Mouse (Mus musculus) megakaryocyte, embryonic 14.5 days (primary cell): ENCODE results near the gene Arrdc3. TPM values are rescaled to one million over a fixed set of nuclear protein-coding genes. Genes with fewer than 3 reads are reported as not detected.
"Not testable (repeated sequence)": the region's sequence is repeated elsewhere in the genome, so short reads cannot be mapped to it uniquely, and the experiment has no call there.

Source experiments
- H3K27me3 ChIP-seq: replicated peaks from 2 replicates; pipeline ENCODE3; 2012; ENCODE audit warnings: inconsistent platforms
- H3K36me3 ChIP-seq: replicated peaks from 2 replicates; pipeline ENCODE3; 2012; ENCODE audit warnings: low read length, inconsistent platforms, mixed read lengths
- H3K4me1 ChIP-seq: 2 replicates; pipeline ENCODE4 v1.6.1; 2012; ENCODE audit warnings: inconsistent platforms
- H3K4me3 ChIP-seq: replicated peaks from 2 replicates; pipeline ENCODE3; 2012; ENCODE audit warnings: moderate library complexity, mild to moderate bottlenecking, inconsistent platforms
- H3K9me3 ChIP-seq: 2 replicates; pipeline ENCODE4 v1.6.1; 2012; ENCODE audit warnings: inconsistent platforms
- FLI1 ChIP-seq: IDR thresholded peaks from 2 replicates; pipeline ENCODE4 v1.6.1; 2012; ENCODE audit warnings: low read length, inconsistent platforms, mixed read lengths
- GATA1 ChIP-seq: IDR thresholded peaks from 3 replicates; pipeline ENCODE4 v1.6.1; 2012; ENCODE audit warnings: mixed read lengths, low read length, inconsistent platforms, borderline replicate concordance
- polyA plus RNA-seq: library from polyadenylated mRNA; stranded (reverse); fragments of >175 nt; gene quantifications from 2 replicates; pipeline ENCODE4 v1.2.3, GENCODE M21; 2012; ENCODE audit warnings: low replicate concordance; ENCODE audit not compliant: insufficient read depth

The Arrdc3 gene
- polyA plus RNA-seq, 1 experiment = 5.3 TPM

DNA sequence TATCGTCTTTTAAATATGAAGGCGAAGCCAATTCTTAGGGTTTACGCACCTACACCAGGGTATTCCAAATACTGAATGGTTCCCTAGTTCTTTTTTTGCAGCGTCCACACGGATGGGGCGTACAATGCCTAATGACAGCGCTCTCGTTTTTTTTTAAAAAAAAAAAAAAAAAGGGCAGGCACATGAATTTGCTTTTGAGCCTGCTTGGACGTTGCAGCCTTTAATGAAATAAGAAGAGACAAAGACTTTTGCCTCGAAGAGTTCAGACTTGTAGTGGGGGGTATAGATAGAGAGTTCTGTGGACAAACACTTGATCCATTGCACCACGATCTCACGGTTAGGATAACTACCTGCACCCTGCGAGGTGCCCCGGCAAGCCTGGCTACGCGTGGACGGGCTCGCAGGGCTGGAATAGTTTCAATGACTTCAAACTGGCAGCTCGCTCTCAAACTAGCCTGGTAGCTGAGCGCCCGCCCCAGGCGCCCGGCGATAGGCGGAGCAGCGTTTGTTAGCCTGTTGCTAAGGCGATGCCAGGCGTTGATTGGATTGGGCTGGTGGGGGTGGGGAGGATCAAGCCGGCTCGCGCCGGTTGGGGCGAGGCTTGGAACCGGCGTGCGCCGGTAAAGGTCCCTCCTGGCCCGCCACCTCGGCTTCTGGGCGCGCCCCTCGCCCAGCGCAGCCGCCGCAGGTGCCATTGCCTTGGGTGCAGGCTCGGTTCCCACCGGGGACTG lies 2.1 kb downstream of the Arrdc3 start:
- Histone ChIP-seq H3K4me1 (peaks cover 11% of the 10 kb centered on the region; the same call in 1 of the 2 replicates), H3K27me3 (no peaks in the 10 kb centered on the region), H3K4me3 (peak overlapping the region; percentile 92), H3K36me3 (peaks cover 36% of the 10 kb centered on the region), H3K9me3 (no peaks in the 10 kb centered on the region)
- TF ChIP-seq FLI1 = no peak
- no peak for TF ChIP-seq GATA1

DNA sequence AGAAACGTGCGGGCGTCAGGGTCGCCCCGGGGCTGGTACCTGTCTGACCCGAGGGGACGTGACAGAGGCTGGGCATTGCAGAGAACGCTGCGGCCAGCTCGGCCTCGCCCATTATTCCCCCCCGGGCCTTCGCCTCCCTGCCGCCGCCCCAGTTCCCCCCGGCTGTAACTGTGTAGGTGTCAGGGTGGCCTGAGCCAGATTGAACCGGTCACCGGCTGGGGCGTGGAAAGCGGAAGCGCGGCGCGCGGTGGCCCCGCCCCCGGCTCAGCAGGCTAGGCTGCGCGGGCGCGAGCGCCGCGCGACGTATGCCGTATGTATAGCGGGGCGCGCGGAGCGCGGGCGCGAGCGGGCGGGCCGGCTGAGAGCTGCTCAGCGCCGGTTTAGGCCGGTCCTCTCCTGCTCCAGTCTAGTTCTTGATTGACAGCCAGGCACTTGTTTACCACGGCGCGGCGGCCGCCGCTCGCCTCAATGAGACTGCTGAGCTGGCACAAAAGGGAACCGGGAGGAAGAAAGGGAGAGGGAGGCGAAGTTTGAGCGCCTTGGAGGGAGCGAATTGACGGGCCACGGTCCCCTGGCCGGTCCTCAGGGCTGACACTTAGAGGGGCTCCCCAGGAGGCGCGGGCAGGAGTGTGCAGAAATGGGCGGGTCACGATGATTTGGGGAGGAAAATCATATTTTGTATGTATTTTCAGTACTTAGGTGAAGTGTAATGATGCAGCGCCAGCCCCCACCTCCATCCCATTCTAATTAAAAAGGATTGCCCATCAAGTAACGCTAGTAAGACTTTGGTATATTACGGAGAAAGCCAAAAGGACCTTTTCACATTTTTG lies 2.9 kb downstream of the Arrdc3 start:
- Histone ChIP-seq H3K9me3 (no peaks in the 10 kb centered on the region), H3K27me3 (no peaks in the 10 kb centered on the region)
- TF ChIP-seq GATA1 (no peak), FLI1 (no peak)

DNA sequence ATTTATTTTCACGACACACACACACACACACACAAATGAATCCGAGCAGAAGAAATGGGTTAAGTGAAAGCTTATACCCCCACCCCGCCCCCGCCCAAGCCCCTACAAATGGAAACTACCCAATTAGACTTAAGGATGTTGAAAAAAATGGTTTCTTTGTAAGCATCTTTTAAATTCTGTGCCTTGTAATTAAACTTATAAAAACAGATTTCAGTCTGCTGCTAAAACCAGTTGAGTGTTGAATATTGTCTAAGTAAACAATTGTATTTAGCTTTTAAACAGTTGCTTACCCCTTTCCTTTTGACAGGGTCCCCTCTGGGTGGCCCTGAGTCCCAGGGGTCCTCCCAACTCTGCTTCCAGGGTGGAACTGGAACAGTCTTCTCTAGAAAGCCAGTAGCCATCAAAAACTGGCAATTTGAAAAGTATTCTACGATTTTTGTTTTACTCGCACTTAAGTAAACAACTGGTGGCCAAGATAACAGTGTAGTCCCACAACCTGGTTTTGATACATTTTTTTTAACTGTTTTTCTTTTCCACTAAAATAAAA lies 3.6 kb downstream of the Arrdc3 start:
- Histone ChIP-seq H3K4me3 (peak overlapping the region; percentile 92), H3K27me3 (no peaks in the 10 kb centered on the region), H3K36me3 (peaks cover 51% of the 10 kb centered on the region), H3K4me1 (peaks cover 11% of the 10 kb centered on the region; the same call in 1 of the 2 replicates), H3K9me3 (no peaks in the 10 kb centered on the region)
- TF ChIP-seq FLI1 (no peak), GATA1 (no peak)

More for the DNA sequence above, 2.9 kb downstream of the Arrdc3 start:
- Histone ChIP-seq H3K4me3 (peak overlapping the region; percentile 92), H3K36me3 (peaks cover 44% of the 10 kb centered on the region), H3K4me1 (peaks cover 11% of the 10 kb centered on the region; the same call in 1 of the 2 replicates)

DNA sequence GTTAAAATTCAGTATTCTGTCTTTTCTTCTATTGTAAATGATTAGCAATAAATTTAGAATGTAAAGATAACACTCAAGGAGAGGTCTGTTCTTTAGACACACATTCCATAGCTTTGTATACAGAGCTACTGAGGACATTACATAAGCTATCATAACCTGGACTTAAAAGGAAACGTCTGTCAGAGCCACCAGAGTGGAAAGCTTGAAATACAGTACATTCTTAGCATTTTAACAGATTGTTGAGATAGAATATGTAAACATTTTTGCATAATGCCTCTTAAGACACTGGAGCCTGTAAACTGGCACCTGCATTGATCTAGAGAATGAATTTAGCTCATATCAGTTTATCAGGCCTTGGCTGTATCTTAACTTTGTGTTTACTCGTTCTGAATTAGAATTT lies 4.7 kb downstream of the Arrdc3 start:
- H3K4me1 ChIP-seq = peaks cover 6% of the 10 kb centered on the region; the same call in 1 of the 2 replicates
- H3K4me3 ChIP-seq = peak overlapping the region; percentile 42
- TF ChIP-seq GATA1 (no peak), FLI1 (no peak)
- H3K27me3 ChIP-seq = no peaks in the 10 kb centered on the region
- no peaks in the 10 kb centered on the region for H3K9me3 ChIP-seq
- peaks cover 61% of the 10 kb centered on the region for H3K36me3 ChIP-seq

GRCm38 (mm10) chr13:80894928-80895327 lies 11.7 kb downstream of the Arrdc3 start:
- H3K27me3 ChIP-seq, H3K9me3 ChIP-seq, H3K4me3 ChIP-seq: not testable (repeated sequence)
- Histone ChIP-seq H3K4me1 (peaks cover 15% of the 10 kb centered on the region), H3K36me3 (peaks cover 64% of the 10 kb centered on the region)

GRCm38 (mm10) chr13:80897411-80897810 lies 14.2 kb downstream of the Arrdc3 start:
- Histone ChIP-seq H3K9me3 (no peaks in the 10 kb centered on the region; the same call in 1 of the 2 replicates), H3K4me3 (no peak overlapping the region), H3K4me1 (peaks cover 20% of the 10 kb centered on the region), H3K36me3 (peaks cover 39% of the 10 kb centered on the region), H3K27me3 (no peaks in the 10 kb centered on the region)
- TF ChIP-seq FLI1 (no peak), GATA1 (no peak)

DNA sequence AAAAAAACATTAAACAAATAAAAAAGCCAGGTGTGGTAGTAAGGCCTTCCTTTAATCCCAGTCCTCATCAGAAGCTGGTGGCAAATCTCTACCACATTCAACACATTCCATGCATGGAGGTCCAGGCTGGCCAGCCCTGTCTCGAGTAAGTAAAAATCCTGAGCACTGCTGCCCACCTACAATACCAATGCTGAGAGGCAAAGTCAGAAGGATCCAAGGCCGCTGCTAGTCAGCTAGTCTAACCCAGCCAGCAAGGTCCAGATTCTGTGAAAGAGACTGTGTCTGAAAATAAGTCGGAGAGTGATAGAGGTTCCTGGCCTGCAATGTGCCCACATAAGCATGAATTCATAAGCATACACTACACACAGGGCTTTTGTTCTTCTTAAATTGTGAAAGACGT lies 14.9 kb downstream of the Arrdc3 start:
- TF ChIP-seq FLI1 = no peak
- no peak for TF ChIP-seq GATA1

DNA sequence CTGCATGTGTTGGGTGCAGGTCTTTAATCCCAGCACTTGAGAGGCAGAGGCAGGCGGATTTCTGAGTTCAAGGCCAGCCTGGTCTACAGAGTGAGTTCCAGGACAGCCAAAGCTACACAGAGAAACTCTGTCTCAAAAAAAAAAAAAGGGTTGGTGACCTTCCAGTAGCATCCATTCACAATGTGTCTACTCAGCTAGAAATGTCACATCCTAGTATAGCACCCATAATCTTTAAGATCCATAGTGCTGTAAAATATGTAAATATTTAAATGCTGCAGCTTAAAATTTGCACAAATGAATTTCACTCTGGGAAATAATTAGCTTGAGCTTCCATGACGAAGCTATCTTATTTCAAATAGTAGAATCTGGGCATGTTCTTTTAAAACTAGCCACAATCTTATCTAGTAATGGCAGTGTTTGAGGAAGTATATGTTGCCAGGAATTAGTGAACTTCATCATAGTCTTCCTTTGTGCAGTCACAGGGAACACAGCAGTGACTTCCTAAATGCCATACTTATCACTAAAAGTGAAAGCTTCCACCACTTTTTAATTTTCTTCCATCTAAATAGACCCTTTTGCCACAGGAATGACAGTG lies 16.3 kb downstream of the Arrdc3 start:
- Histone ChIP-seq H3K27me3 (no peaks in the 10 kb centered on the region), H3K9me3 (no peaks in the 10 kb centered on the region; the same call in 1 of the 2 replicates), H3K36me3 (peaks cover 18% of the 10 kb centered on the region), H3K4me1 (peaks cover 18% of the 10 kb centered on the region), H3K4me3 (no peak overlapping the region)
- TF ChIP-seq FLI1 (no peak), GATA1 (no peak)

More for the DNA sequence above, 14.9 kb downstream of the Arrdc3 start:
- Histone ChIP-seq H3K9me3 (no peaks in the 10 kb centered on the region; the same call in 1 of the 2 replicates), H3K4me3 (no peak overlapping the region), H3K4me1 (peaks cover 24% of the 10 kb centered on the region), H3K27me3 (no peaks in the 10 kb centered on the region), H3K36me3 (peaks cover 33% of the 10 kb centered on the region)

GRCm38 (mm10) chr13:80901432-80901831 lies 18.2 kb downstream of the Arrdc3 start:
- peaks cover 18% of the 10 kb centered on the region for H3K4me1 ChIP-seq
- peaks cover 7% of the 10 kb centered on the region for H3K36me3 ChIP-seq
- H3K9me3 ChIP-seq = no peaks in the 10 kb centered on the region; the same call in 1 of the 2 replicates
- H3K4me3 ChIP-seq = no peak overlapping the region
- TF ChIP-seq GATA1 (no peak), FLI1 (no peak)
- H3K27me3 ChIP-seq = no peaks in the 10 kb centered on the region

DNA sequence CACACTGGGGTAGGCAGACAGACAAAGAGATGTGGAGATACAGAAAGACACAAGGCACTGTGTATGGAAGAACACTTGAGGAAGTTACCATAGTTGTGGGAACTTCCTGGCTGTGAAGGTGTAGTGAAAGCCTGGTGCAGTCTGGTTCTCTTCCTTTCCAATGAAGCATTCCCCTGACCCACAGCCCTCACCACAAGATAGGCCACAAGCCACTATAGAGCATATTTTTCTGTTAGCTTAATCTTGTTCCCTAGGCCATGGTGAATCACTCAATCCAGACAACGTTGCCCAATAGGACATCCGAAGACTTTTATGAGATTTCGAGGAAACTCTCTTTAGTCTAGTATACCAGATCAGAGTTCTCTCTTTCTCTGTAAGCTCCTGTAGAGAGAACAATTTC lies 19.6 kb downstream of the Arrdc3 start:
- Histone ChIP-seq H3K9me3 (no peaks in the 10 kb centered on the region; the same call in 1 of the 2 replicates), H3K4me1 (peaks cover 18% of the 10 kb centered on the region), H3K27me3 (no peaks in the 10 kb centered on the region), H3K4me3 (no peak overlapping the region), H3K36me3 (peaks cover 7% of the 10 kb centered on the region)
- TF ChIP-seq FLI1 = no peak
- TF ChIP-seq GATA1 = no peak
